Mouse (Mus musculus) embryo, embryonic 10 days (tissue): ENCODE results near the gene Mmp17.
"Not testable (repeated sequence)": the region's sequence is repeated elsewhere in the genome, so short reads cannot be mapped to it uniquely, and the experiment has no call there.

ENCODE experiments used
- DNase-seq: peaks from one replicate; pipeline ENCODE4 v3.0.0-alpha.2; 2015; ENCODE audit warnings: low spot score

Mmp17 gene

GRCm38 (mm10) chr5:129590915-129591314 is 6.9 kb downstream of the Mmp17 start:
- DNase-seq = peak; percentile 46

GRCm38 (mm10) chr5:129594116-129595114 is 10.4 kb downstream of the Mmp17 start:
- DNase-seq = peak; percentile 92

- DNase-seq = peak; percentile 38
Observed at GRCm38 (mm10) chr5:129602071-129602487, 18.1 kb downstream of the Mmp17 start.

GRCm38 (mm10) chr5:129607476-129607875 is 23.5 kb downstream of the Mmp17 start:
- no peak for DNase-seq

- DNase-seq = peak; percentile 82
Observed at GRCm38 (mm10) chr5:129611060-129611459, 27.1 kb downstream of the Mmp17 start.

- not testable (repeated sequence) for DNase-seq
Observed at GRCm38 (mm10) chr5:129620600-129620999, 36.6 kb downstream of the Mmp17 start.

GRCm38 (mm10) chr5:129621361-129621760 is 37.4 kb downstream of the Mmp17 start:
- no peak for DNase-seq

GRCm38 (mm10) chr5:129626099-129626498 is 42.1 kb downstream of the Mmp17 start:
- DNase-seq = no peak

GRCm38 (mm10) chr5:129626586-129626985 is 42.6 kb downstream of the Mmp17 start:
- not testable (repeated sequence) for DNase-seq

GRCm38 (mm10) chr5:129632270-129633250 is 48.6 kb downstream of the Mmp17 start:
- not testable (repeated sequence) for DNase-seq

- DNase-seq = no peak
Observed at GRCm38 (mm10) chr5:129650858-129651257, 66.9 kb downstream of the Mmp17 start.

GRCm38 (mm10) chr5:129657016-129657415 is 73.0 kb downstream of the Mmp17 start:
- DNase-seq = no peak

- DNase-seq = no peak
Observed at GRCm38 (mm10) chr5:129657931-129658330, 74.0 kb downstream of the Mmp17 start.
